Mouse (Mus musculus) ES-Bruce4 (cell line): Measurements from ENCODE around the gene S1pr3.

ENCODE experiments used
- CTCF ChIP-seq: IDR thresholded peaks from one replicate; pipeline ENCODE4 v1.8.1; 2011; ENCODE audit warnings: low read depth, low read length
- EP300 ChIP-seq: IDR thresholded peaks from 2 replicates; pipeline ENCODE4 v1.6.1; 2011; ENCODE audit warnings: low read depth, low read length; ENCODE audit not compliant: insufficient read depth
- POLR2A ChIP-seq: IDR thresholded peaks from one replicate; pipeline ENCODE4 v1.8.1; 2011; ENCODE audit warnings: low read length; ENCODE audit not compliant: insufficient read depth

DNA sequence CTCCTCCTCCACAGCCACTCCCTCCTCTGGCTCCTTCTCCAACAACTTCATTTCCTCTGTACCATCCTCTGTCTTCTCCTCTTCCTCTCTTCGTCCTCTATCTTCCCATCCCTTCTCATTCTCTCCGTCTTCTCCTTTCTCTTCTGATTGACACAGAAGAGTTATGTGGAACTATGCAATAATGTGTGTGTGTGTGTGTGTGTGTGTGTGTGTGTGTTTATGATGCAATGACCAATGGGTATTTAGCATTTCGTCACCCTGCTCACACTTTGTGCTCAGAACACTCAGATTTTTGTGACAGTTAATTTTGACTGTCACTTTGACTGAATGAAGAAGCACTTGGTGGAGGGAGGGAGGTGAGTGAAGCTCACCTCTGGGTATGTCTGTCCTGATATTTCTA, 39.1 kb upstream of the S1pr3 start:
- no peak for TF ChIP-seq CTCF
- no peak for TF ChIP-seq POLR2A
- TF ChIP-seq EP300, result no peak
